Mouse (Mus musculus) thymus, adult 2 months (tissue): ENCODE measurements around the gene Mthfsd.

Experiments
- CTCF ChIP-seq: fragments of 200-500 bp; IDR thresholded peaks from 2 replicates; pipeline ENCODE4 v1.5.1; 2012; ENCODE audit warnings: mild to moderate bottlenecking, control low read depth, low read length, moderate library complexity, borderline replicate concordance; ENCODE audit not compliant: control insufficient read depth, poor library complexity, insufficient read depth; ENCODE audit errors: extremely low read depth
- POLR2A ChIP-seq: fragments of 200-500 bp; IDR thresholded peaks from 2 replicates; pipeline ENCODE4 v1.6.1; 2012; ENCODE audit warnings: mild to moderate bottlenecking, low read length, control low read depth, moderate library complexity; ENCODE audit not compliant: control insufficient read depth, poor library complexity, insufficient read depth; ENCODE audit errors: extremely low read depth

DNA sequence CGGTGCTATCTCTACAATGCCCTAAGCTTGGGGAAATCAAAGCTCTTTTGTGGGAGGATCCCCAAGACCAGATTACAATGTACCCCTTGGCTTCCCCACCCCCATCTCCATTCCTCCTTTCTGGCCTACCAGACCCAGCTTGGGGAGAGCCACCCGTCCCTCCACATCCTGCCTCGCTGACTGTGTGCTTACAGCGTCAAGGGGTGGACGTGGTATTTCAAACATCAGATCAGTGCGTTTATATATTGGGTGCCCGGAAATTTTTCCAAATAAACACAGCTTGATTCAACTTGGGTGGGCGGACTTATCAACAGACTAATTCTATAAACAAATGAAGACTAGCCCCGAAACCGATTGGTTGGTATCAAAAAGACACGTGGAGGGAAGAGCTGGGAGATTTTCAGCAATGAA is 19.1 kb upstream of the Mthfsd start:
- no peak for TF ChIP-seq CTCF
- TF ChIP-seq POLR2A: no peak
